Mouse (Mus musculus): Measurements from ENCODE around the gene Grb10.

DNA sequence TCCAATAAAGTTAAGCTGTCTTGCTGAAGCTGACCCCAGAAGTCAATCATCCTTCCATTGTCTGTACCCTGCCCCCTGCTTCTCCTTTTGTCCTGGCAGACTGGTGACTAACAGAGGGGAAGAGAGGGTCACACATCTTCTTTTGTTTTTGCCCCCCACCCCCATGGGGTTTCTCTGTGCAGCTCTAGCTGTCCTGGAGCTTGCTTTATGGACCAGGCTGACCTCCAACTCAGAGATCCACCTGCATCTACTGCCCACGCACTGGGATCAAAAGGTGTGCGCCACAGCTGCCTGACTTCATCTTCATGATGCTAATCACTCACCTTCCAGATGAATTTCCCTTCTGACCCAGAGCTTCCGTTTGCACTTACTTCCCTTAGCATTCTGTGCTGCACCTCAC lies 114.6 kb downstream of the Grb10 start:
- TF ChIP-seq CTCF (IDR thresholded peaks at IDR 0.05; ENCODE audit: control insufficient read depth, insufficient read depth, insufficient read length) = no peak
- no peak for TF ChIP-seq USF1 (IDR thresholded peaks at IDR 0.05; ENCODE audit: low read depth)
- TF ChIP-seq MAX (IDR thresholded peaks at IDR 0.05) = no peak
- TF ChIP-seq MYOD1 (IDR thresholded peaks at IDR 0.05; ENCODE audit: control insufficient read depth, insufficient read length, low read depth) = no peak

Data from C2C12 (cell line).